Mouse (Mus musculus) limb, embryonic 15.5 days (tissue): ENCODE data around the gene Hspb3. TPM values are rescaled to one million over a fixed set of nuclear protein-coding genes. Genes with fewer than 3 reads are reported as not detected.

Experiments
- ATAC-seq: fragments of 200-750 bp; cut with Nextera tagmentation; 2 replicates; pipeline ENCODE4 v1.8.0; 2017; ENCODE audit warnings: low read depth, moderate TSS enrichment; ENCODE audit not compliant: insufficient number of reproducible peaks, low FRiP score, low TSS enrichment
- H3K27ac ChIP-seq: fragments of 300-500 bp; sonication (generic); 2 replicates; pipeline ENCODE4 v1.5.1; 2015; ENCODE audit warnings: moderate library complexity, mild to moderate bottlenecking, inconsistent platforms
- H3K27me3 ChIP-seq: fragments of 300-500 bp; sonication (generic); 2 replicates; pipeline ENCODE4 v1.6.1; 2015; ENCODE audit warnings: inconsistent platforms
- H3K36me3 ChIP-seq: fragments of 300-500 bp; sonication (generic); 2 replicates; pipeline ENCODE4 v1.6.1; 2015; ENCODE audit warnings: inconsistent platforms
- H3K4me1 ChIP-seq: fragments of 300-500 bp; sonication (generic); 2 replicates; pipeline ENCODE4 v1.6.1; 2015; ENCODE audit warnings: inconsistent platforms
- H3K4me2 ChIP-seq: fragments of 300-500 bp; sonication (generic); 2 replicates; pipeline ENCODE4 v1.6.1; 2015; ENCODE audit warnings: mild to moderate bottlenecking, inconsistent platforms
- H3K4me3 ChIP-seq: fragments of 300-500 bp; sonication (generic); 2 replicates; pipeline ENCODE4 v1.5.1; 2015; ENCODE audit warnings: mild to moderate bottlenecking, inconsistent platforms
- H3K9ac ChIP-seq: fragments of 300-500 bp; sonication (generic); 2 replicates; pipeline ENCODE4 v1.6.1; 2015; ENCODE audit warnings: inconsistent platforms
- H3K9me3 ChIP-seq: fragments of 300-500 bp; sonication (generic); 2 replicates; pipeline ENCODE4 v1.6.1; 2016; ENCODE audit warnings: inconsistent platforms
- WGBS: fragments of 180-500 bp; shearing (Covaris S2); methylation state at CpG from one replicate; pipeline ENCODE4 v1.1.7; 2015; 5-methylcytosine and 5-hydroxymethylcytosine counted together
- polyA plus RNA-seq: library from polyadenylated mRNA; unstranded; fragments of >200 nt; fragmentation: Nextera tagmentation; extraction: Ambion mirVana; gene quantifications from 2 replicates; pipeline ENCODE4 v1.2.1, GENCODE M21; 2015

Gene Hspb3
- 8.6 and 23.7 TPM in 2 replicates for polyA plus RNA-seq

DNA sequence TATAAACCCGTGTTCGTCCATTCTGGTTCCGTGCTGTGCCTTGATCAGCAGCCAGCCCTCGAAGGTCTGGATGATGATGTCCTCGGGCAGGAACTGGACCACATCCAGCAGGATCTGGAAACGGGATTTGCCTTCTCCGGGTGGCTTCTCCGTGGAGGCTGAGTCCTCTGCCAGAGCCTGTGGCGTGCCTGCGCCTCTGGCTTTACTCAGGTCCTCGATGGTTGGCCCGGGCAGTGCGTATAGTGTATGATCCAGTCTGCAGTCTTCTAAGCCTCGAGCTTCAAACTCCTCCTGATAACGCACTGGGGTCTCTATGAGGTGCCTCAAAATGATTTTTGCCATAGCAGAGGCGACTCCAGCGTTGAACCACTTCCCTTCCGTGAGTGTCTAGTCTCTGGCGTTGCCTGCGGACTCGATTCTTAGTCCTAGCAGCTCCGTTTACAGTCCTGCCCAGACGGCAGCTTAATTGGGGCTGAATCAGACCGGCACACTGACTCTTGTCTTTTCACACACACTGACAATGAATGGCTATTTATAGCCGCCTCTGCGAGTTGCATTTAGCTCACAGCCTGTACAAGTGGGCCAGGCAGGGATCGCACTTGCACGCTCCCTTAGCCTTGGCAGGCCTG, at the start of gene Hspb3:
TSS of gene Hspb3 (minus strand) at position 526 of the 629 bp plus-strand sequence.
- no peaks in the 10 kb centered on the region for H3K27me3 ChIP-seq
- no peak within 1 kb of the TSS for H3K27ac ChIP-seq
- ATAC-seq = no peak
- 0 out of 2 replicates have a peak, but pooled peaks cover 8% of the 10 kb centered on the region for H3K4me1 ChIP-seq
- H3K9me3 ChIP-seq = no peaks in the 10 kb centered on the region
- H3K4me2 ChIP-seq = peak within 1 kb of the TSS; percentile 17; the same call in 1 of the 2 replicates
- no peak within 1 kb of the TSS for H3K9ac ChIP-seq
- H3K36me3 ChIP-seq = no peaks in the 10 kb centered on the region
- peak within 1 kb of the TSS; percentile 12 for H3K4me3 ChIP-seq
- 55% methylated on average over 28 of the region's 28 CpGs for WGBS

DNA sequence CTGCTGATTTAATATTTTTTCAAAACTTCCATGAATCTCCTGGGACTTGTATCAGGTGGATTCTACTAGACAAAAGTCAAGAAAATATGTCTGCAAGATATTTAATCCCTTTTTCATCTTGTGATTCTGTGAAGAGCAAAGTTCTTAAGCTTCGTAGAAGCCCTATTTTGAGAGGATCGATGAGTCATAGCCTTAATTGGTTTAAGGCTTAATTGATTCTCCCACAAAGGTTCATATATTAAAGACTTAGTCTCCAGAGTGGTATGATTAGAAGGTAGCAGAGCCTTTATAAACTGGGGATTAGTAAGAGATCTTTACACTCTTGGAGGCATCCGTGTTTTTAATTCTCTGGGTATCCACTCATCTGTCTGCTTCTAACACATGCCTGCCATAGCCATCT, 49.7 kb upstream of the Hspb3 start:
- H3K4me1 ChIP-seq = no peaks in the 10 kb centered on the region
- WGBS = 69% methylated on average over 3 of the region's 3 CpGs
- H3K27me3 ChIP-seq = no peaks in the 10 kb centered on the region
- H3K9ac ChIP-seq = no peak overlapping the region
- no peaks in the 10 kb centered on the region for H3K9me3 ChIP-seq
- no peaks in the 10 kb centered on the region for H3K36me3 ChIP-seq
- no peak overlapping the region for H3K4me3 ChIP-seq
- ATAC-seq = no peak
- H3K27ac ChIP-seq = no peak overlapping the region
- no peak overlapping the region for H3K4me2 ChIP-seq

DNA sequence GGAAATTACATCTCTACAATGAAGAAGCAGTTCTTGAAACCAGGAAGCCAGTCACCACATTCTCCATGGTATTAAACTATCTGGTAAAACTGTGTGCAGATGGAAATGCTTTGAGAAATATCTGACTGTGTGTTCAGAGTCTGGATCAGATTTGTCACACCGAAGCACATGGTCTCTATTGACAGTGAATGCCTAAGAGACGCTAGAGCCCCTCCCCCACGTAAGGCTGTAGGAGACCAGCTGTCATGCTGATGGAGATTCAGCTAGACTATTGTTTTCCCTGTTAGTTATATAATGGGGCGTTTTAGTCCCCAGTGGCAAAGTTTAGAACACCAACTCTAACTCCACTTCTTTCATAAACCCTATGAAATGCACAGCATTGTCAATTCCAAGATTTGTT, 42.7 kb upstream of the Hspb3 start:
- no peaks in the 10 kb centered on the region for H3K4me1 ChIP-seq
- no peak overlapping the region for H3K4me3 ChIP-seq
- 31% methylated on average over 4 of the region's 4 CpGs for WGBS
- H3K4me2 ChIP-seq = no peak overlapping the region
- H3K27ac ChIP-seq = no peak overlapping the region
- no peak overlapping the region for H3K9ac ChIP-seq
- ATAC-seq = no peak
- no peaks in the 10 kb centered on the region for H3K27me3 ChIP-seq
- H3K9me3 ChIP-seq = no peaks in the 10 kb centered on the region
- no peaks in the 10 kb centered on the region for H3K36me3 ChIP-seq

DNA sequence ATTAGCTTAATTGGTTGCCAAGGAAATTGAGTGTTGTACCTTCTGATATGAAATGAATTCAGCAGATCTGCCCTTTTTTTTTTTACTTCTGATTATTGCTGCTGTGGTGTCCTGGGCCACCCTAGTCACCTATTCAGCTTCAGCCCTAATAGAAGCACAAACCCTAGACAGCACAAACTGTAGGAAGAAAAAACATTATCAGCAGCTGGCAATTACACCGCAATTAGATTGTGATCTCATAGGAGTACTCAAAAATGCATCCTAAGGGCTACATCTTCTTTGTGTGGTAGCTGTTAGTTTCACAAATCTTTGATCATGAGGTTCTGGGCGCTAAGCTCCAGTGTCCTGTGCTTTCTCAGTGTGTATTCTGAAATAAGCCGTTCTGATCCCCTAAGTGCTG, 37.7 kb upstream of the Hspb3 start:
- no peak for ATAC-seq
- no peak overlapping the region for H3K4me2 ChIP-seq
- H3K36me3 ChIP-seq = no peaks in the 10 kb centered on the region
- no peaks in the 10 kb centered on the region for H3K4me1 ChIP-seq
- H3K9me3 ChIP-seq = no peaks in the 10 kb centered on the region
- no peak overlapping the region for H3K9ac ChIP-seq
- WGBS = 78% methylated on average over 3 of the region's 3 CpGs
- no peak overlapping the region for H3K4me3 ChIP-seq
- no peaks in the 10 kb centered on the region for H3K27me3 ChIP-seq
- no peak overlapping the region for H3K27ac ChIP-seq

DNA sequence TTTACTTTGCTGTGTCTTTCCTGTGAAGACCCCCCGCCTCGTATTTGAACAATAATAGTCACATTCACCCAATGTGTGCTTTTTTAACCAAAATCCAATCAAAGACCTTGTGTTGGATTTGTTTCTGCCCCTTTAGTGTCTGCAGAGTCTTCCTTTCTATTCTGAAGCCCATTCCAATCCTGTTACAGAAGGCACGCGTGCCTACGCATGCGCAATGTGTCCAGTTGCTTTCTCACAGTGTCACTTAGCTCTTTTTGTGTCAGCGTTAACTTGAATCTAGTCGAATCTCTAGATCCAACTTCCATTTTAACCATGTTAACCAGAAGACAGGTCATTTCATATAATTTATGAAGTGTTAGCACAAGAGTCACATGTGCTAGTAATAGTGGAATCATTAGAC, 36.5 kb upstream of the Hspb3 start:
- Histone ChIP-seq H3K36me3 (no peaks in the 10 kb centered on the region), H3K9ac (no peak overlapping the region), H3K9me3 (no peaks in the 10 kb centered on the region), H3K4me2 (no peak overlapping the region), H3K4me3 (no peak overlapping the region), H3K27ac (no peak overlapping the region), H3K4me1 (no peaks in the 10 kb centered on the region), H3K27me3 (no peaks in the 10 kb centered on the region)
- 83% methylated on average over 8 of the region's 8 CpGs for WGBS
- ATAC-seq = no peak

DNA sequence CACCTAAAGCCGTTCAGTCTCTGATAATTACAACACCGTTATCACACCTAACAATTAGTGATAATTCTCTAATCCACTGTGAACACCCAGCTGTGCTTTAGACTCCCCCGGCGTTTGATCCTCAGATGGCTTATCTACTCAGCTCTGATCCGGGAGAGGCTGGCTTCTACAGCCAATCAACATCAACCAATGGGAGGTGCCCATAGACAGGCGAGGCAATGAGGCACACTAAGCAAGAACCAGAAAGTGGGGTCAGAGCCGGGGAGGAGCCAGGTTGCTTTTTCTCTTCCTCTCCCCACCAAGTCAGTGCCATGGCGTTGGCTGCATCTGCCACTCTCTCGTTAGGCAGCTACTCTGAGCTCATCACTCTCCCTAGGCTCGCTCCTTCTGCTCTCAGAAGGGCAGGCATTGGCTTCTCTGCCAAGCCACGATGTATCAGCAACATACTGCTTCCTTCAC, 36.0 kb upstream of the Hspb3 start:
- WGBS = 51% methylated on average over 11 of the region's 11 CpGs
- H3K4me2 ChIP-seq = no peak overlapping the region
- H3K27me3 ChIP-seq = no peaks in the 10 kb centered on the region
- no peaks in the 10 kb centered on the region for H3K4me1 ChIP-seq
- ATAC-seq = no peak
- H3K9ac ChIP-seq = no peak overlapping the region
- no peak overlapping the region for H3K27ac ChIP-seq
- H3K36me3 ChIP-seq = no peaks in the 10 kb centered on the region
- H3K9me3 ChIP-seq = no peaks in the 10 kb centered on the region
- H3K4me3 ChIP-seq = no peak overlapping the region

DNA sequence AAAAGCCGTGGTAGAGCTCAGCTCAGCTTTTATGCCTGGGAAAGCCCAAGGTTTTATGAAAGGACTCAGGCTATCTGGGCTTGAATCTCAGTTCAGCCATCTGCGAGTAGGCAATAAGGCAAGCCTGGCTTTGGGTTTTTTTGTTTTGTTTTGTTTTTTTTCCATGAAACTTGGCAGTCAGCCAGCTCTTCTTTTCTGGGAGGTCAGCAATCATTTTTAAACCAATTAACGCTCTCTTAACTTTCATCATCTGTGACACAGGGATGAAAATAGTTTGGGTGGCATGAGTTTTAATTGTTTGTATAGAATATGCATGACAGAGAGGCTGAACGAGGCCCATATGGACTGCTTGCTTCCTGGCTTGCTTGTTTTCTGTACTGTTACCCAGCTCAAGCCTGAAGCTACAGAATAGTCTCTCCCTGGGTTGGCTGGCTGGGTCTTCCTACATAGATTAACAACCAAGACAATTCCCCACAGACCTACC, 33.4 kb upstream of the Hspb3 start:
- H3K4me3 ChIP-seq = no peak overlapping the region
- no peak overlapping the region for H3K27ac ChIP-seq
- H3K4me2 ChIP-seq = no peak overlapping the region
- H3K27me3 ChIP-seq = no peaks in the 10 kb centered on the region
- ATAC-seq = no peak
- H3K4me1 ChIP-seq = no peaks in the 10 kb centered on the region
- H3K9me3 ChIP-seq = no peaks in the 10 kb centered on the region
- H3K9ac ChIP-seq = no peak overlapping the region
- H3K36me3 ChIP-seq = no peaks in the 10 kb centered on the region
- 36% methylated on average over 4 of the region's 4 CpGs for WGBS

DNA sequence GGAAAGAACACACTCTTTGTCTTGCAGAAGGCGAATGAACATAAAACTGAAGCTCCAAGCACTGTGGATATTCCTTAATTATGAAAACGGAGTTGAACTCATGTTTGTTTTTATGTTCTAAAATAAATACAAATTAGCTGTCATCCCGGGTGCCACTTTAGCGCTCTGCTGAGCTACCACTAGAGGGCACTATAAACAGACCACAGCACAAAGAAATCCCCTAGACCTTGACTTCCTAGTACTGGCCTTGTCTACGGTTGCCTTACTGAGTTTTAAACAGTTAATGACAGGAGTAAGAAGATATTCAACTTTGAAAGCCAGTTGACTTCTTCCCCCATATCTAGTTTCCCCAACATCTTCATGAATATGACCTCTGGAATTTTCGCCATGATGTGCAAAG, 29.9 kb upstream of the Hspb3 start:
- H3K4me1 ChIP-seq = no peaks in the 10 kb centered on the region
- 0 out of 2 replicates have a peak, but pooled peaks cover 4% of the 10 kb centered on the region for H3K27me3 ChIP-seq
- 19% methylated on average over 6 of the region's 6 CpGs for whole genome bisulfite sequencing
- ATAC-seq = no peak
- H3K27ac ChIP-seq = no peak overlapping the region
- H3K36me3 ChIP-seq = no peaks in the 10 kb centered on the region
- no peak overlapping the region for H3K4me2 ChIP-seq
- no peaks in the 10 kb centered on the region for H3K9me3 ChIP-seq
- H3K9ac ChIP-seq = no peak overlapping the region
- H3K4me3 ChIP-seq = no peak overlapping the region

DNA sequence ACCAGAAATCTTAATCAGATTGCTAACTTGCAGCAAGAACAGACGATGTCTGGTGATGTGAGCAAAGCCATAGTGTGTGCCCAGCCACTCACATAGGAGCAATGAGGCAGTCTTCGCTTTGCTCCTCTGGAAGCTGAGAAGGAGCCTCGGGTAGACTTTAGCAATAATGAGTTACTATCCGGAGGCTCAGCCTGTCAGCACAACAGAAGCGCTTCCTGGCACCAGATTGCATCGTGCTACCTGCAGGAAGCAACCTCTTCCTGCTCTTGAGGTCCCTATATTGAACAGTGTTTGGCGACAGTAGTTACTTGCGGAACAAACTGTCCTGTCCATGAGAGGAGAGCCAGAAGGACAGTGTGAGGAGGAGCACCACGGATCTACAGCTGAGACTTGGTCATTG, 28.2 kb upstream of the Hspb3 start:
- Histone ChIP-seq H3K4me3 (no peak overlapping the region), H3K9ac (no peak overlapping the region), H3K4me1 (no peaks in the 10 kb centered on the region), H3K36me3 (no peaks in the 10 kb centered on the region), H3K27me3 (0 out of 2 replicates have a peak, but pooled peaks cover 4% of the 10 kb centered on the region), H3K4me2 (no peak overlapping the region), H3K27ac (no peak overlapping the region), H3K9me3 (no peaks in the 10 kb centered on the region)
- WGBS = 60% methylated on average over 9 of the region's 9 CpGs
- ATAC-seq = no peak

DNA sequence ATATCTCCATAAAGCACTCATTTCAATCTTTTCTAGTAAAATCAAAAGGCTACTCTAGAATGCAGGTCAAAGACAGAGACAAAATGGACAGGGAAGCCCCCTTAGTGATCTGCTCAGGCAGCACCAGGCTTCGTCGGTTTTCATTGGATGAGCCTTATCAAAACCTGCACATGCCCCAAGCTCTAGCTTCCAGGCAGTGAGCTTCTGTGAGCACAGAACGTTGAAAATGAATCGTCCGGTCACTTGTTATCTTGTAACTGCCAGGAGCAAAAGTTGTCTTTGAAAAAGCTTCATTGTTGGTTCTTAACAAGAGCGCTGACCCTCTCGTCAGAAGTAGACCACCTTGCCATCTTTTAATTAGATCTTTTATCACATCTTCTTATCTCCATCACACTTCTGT, 26.4 kb upstream of the Hspb3 start:
- 0 out of 2 replicates have a peak, but pooled peaks cover 4% of the 10 kb centered on the region for H3K27me3 ChIP-seq
- H3K4me3 ChIP-seq = no peak overlapping the region
- H3K36me3 ChIP-seq = no peaks in the 10 kb centered on the region
- H3K9ac ChIP-seq = no peak overlapping the region
- no peaks in the 10 kb centered on the region for H3K9me3 ChIP-seq
- ATAC-seq = no peak
- WGBS = 85% methylated on average over 7 of the region's 7 CpGs
- no peak overlapping the region for H3K4me2 ChIP-seq
- H3K27ac ChIP-seq = no peak overlapping the region
- no peaks in the 10 kb centered on the region for H3K4me1 ChIP-seq

DNA sequence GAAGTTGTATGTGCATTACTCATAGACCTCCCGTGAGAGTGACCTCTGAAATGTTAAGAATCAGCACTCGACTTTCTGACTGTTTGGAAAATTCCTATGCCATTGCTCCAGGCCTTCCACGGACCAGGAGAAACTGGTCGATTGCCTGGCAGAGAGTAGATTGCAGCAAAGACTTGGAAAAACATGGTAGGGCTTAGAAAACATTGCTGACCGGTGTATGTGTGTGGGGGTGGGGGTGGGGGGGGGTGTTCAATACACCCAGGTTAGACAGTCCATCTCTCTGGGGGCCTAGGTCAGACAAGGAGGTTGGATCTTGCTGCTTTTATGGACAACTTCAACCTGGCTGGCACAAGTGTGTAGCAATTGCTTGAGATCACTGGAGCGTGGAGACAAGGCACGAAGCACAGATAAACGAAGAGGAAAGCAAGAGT, 23.2 kb upstream of the Hspb3 start:
- Histone ChIP-seq H3K4me1 (no peaks in the 10 kb centered on the region), H3K4me3 (no peak overlapping the region), H3K9ac (no peak overlapping the region), H3K36me3 (no peaks in the 10 kb centered on the region), H3K4me2 (no peak overlapping the region), H3K27ac (no peak overlapping the region), H3K9me3 (no peaks in the 10 kb centered on the region), H3K27me3 (0 out of 2 replicates have a peak, but pooled peaks cover 2% of the 10 kb centered on the region)
- 65% methylated on average over 8 of the region's 8 CpGs for WGBS
- ATAC-seq = no peak

DNA sequence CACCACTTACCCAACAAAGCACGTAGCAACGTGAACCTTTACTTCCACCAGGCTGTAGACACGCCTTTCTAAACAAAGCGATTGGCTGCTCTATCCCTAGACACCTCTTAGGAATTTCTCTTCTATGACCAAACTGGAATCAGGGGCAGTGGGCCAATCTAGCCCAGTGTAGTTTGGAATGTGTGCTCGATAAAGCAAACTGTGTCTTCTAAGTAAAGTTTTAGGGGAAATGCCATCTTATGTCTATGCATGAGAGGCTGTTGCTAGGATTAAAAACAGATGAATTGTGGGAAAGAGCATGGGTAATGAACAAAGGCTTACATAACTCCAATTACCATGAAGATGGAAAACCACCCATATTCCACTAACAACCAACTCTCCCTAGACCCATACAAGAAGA, 19.3 kb upstream of the Hspb3 start:
- H3K4me2 ChIP-seq = no peak overlapping the region
- no peaks in the 10 kb centered on the region for H3K36me3 ChIP-seq
- no peak overlapping the region for H3K4me3 ChIP-seq
- no peaks in the 10 kb centered on the region for H3K27me3 ChIP-seq
- WGBS = 57% methylated on average over 5 of the region's 5 CpGs
- H3K27ac ChIP-seq = no peak overlapping the region
- H3K9me3 ChIP-seq = no peaks in the 10 kb centered on the region
- no peak for ATAC-seq
- no peaks in the 10 kb centered on the region for H3K4me1 ChIP-seq
- H3K9ac ChIP-seq = no peak overlapping the region
